Mouse (Mus musculus) cerebellum, adult 2 months (tissue): Measurements from ENCODE around the gene Adra1b. TPM values are rescaled to one million over a fixed set of nuclear protein-coding genes. Genes with fewer than 3 reads are reported as not detected.

ENCODE experiments used
- DNase-seq, 2 experiments: peaks; one replicate each; pipeline ENCODE4 v3.0.0; 2021
- H3K27ac ChIP-seq: fragments of 200-500 bp; 2 replicates; pipeline ENCODE4 v1.5.1; 2012; ENCODE audit warnings: low read length, control low read depth, inconsistent platforms; ENCODE audit not compliant: insufficient read depth
- H3K27me3 ChIP-seq: fragments of 200-500 bp; 2 replicates; pipeline ENCODE4 v1.6.1; 2012; ENCODE audit warnings: inconsistent platforms, mild to moderate bottlenecking, low read length, moderate library complexity; ENCODE audit not compliant: control insufficient read depth, insufficient read depth
- H3K4me1 ChIP-seq: fragments of 200-500 bp; 2 replicates; pipeline ENCODE4 v1.6.1; 2011; ENCODE audit warnings: low read length; ENCODE audit not compliant: control insufficient read depth, insufficient read depth
- H3K4me3 ChIP-seq: fragments of 200-500 bp; replicated peaks from 2 replicates; pipeline ENCODE3; 2011; ENCODE audit warnings: mild to moderate bottlenecking, low read depth, low read length, control low read depth; ENCODE audit not compliant: insufficient read depth
- CTCF ChIP-seq: fragments of 200-500 bp; IDR thresholded peaks from 2 replicates; pipeline ENCODE4 v1.5.1; 2011; ENCODE audit warnings: low read depth, mild to moderate bottlenecking, control low read depth, low read length, moderate library complexity, borderline replicate concordance; ENCODE audit not compliant: insufficient read depth
- POLR2A ChIP-seq: fragments of 200-500 bp; IDR thresholded peaks from 2 replicates; pipeline ENCODE4 v1.6.1; 2011; ENCODE audit warnings: low read length, control low read depth, borderline replicate concordance; ENCODE audit not compliant: insufficient read depth
- WGBS: fragments of 180-500 bp; shearing (Covaris S2); methylation state at CpG from one replicate; pipeline ENCODE4 v1.1.7; 2018; 5-methylcytosine and 5-hydroxymethylcytosine counted together
- polyA plus RNA-seq: library from polyadenylated mRNA; depleted of rRNA; stranded (reverse); fragments of >200 nt; gene quantifications from 2 replicates; pipeline ENCODE4 v1.2.3, GENCODE M21; 2012

The Adra1b gene
- polyA plus RNA-seq, 1 experiment = 10.4 TPM

DNA sequence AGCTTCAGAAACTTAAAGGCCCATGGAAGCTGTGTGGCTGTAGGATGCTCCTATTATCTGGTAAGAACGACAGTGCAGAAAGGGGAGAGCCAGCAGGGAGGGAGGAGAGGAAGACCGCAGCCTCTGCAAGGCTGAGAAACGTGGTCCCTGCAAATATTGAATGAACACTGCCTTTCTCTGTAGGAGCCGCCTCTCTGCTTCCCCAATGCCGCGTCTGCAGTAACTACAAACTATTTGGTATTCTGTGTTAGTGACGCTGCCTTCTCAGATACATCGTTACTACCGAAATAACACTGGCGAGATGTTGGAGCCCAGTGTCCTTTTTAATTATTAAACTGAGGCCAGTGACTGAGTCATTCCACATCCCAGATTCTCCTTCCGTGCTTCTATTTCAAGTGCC lies 66.5 kb downstream of the Adra1b start:
- H3K27me3 ChIP-seq = no peaks in the 10 kb centered on the region; the same call in 1 of the 2 replicates
- WGBS = 62% methylated on average over 11 of the region's 11 CpGs
- no peak overlapping the region for H3K27ac ChIP-seq
- DNase-seq = no peak
- H3K4me3 ChIP-seq = no peak overlapping the region
- TF ChIP-seq CTCF (no peak), POLR2A (no peak)
- H3K4me1 ChIP-seq = no peaks in the 10 kb centered on the region

- H3K27me3 ChIP-seq = no peaks in the 10 kb centered on the region; the same call in 1 of the 2 replicates
- no peaks in the 10 kb centered on the region for H3K4me1 ChIP-seq
- WGBS = 36% methylated on average over 4 of the region's 4 CpGs
- no peak overlapping the region for H3K27ac ChIP-seq
- no peak overlapping the region for H3K4me3 ChIP-seq
- TF ChIP-seq POLR2A = no peak
- TF ChIP-seq CTCF = no peak
- DNase-seq = peak in 1 of 2 experiments; percentile 4
Measured at GRCm38 (mm10) chr11:43831530-43831929, 69.5 kb downstream of the Adra1b start.

GRCm38 (mm10) chr11:43826769-43827168 lies 74.2 kb downstream of the Adra1b start:
- 93% methylated on average over 4 of the region's 4 CpGs for WGBS
- Histone ChIP-seq H3K4me1 (no peaks in the 10 kb centered on the region), H3K27me3 (no peaks in the 10 kb centered on the region), H3K4me3 (no peak overlapping the region), H3K27ac (no peak overlapping the region)
- no peak for DNase-seq
- TF ChIP-seq POLR2A (no peak), CTCF (no peak)

- TF ChIP-seq POLR2A (no peak), CTCF (no peak)
- DNase-seq = no peak
- H3K4me1 ChIP-seq = no peaks in the 10 kb centered on the region
- H3K4me3 ChIP-seq = no peak overlapping the region
- H3K27ac ChIP-seq = no peak overlapping the region
- 64% methylated on average over 5 of the region's 5 CpGs for WGBS
- H3K27me3 ChIP-seq = no peaks in the 10 kb centered on the region
Measured at GRCm38 (mm10) chr11:43823349-43823748, 77.7 kb downstream of the Adra1b start.

DNA sequence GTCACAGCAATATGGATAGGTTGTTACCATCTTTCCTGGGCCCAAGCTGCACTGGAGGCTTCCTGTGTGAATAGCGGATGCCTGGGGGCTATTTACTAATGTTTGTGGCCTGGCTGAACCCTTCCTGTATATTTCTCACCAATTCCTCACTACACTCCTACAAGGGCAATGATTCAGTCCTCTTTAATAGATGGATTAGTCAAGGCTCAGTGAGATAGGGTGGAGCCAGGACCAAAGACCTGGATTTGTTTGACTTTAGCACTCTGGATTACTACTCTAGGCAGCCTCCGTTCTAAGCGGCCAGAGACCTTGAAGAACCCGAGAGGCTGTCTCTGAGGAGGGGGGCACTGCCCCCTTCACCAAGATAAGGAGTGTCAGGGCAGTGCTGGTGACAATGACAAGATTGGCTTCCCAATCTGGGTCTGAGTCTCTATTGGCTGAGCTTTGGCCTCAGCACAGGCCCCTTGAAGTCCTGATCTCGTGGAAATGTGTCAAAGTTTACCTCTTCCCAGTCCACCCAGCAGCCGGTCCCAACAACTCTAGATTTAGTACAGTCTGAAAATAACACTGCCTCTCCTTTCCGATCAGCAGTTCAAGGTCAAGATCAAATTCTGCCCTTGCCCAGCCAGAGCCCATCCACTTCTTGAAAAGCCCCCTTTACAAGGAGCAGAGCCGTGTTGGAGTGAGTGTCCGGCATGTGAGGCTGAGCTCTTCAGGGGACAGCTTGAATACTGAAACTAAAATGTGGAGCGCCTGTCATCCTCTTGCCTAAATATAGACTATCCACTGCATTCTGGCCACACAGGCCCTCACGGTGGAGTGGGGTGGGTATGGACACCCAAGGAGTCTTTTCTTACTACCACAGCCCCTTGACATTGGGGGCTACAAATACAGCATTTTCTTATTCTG lies 80.2 kb downstream of the Adra1b start:
- TF ChIP-seq POLR2A = no peak
- no peak for TF ChIP-seq CTCF
- DNase-seq = no peak
- H3K4me1 ChIP-seq = no peaks in the 10 kb centered on the region
- H3K27me3 ChIP-seq = no peaks in the 10 kb centered on the region
- no peak overlapping the region for H3K4me3 ChIP-seq
- WGBS = 86% methylated on average over 11 of the region's 11 CpGs
- H3K27ac ChIP-seq = no peak overlapping the region

DNA sequence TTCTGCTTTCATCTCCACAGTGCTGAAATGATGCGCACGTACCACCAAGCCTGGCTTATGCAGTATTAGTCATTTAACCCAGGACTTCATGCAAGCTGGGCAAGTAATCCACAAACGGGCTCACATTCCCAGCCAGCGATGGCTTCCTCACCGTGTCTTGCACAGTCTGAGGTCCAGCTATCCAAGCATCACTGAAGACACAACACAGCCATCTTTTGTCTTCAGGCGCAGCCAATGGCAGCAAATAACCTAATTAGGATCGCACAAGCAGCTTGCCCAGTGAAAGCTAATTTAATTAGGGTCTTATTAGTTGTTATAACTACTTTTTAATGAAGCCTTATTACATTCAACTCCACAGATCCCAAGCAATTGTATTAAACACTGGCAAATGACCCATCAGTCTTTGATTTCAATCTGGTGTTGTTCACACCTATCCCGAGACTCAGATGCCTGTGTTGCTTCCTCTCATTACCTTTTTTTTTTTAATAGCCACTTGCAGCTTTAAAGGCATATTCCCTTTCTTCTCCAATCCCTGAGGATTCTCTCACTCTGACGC lies 83.6 kb downstream of the Adra1b start:
- Histone ChIP-seq H3K27me3 (no peaks in the 10 kb centered on the region), H3K4me1 (no peaks in the 10 kb centered on the region), H3K4me3 (no peak overlapping the region), H3K27ac (no peak overlapping the region)
- TF ChIP-seq POLR2A (no peak), CTCF (no peak)
- no peak for DNase-seq
- WGBS = 75% methylated on average over 9 of the region's 9 CpGs

- 45% methylated on average over 5 of the region's 5 CpGs for WGBS
- Histone ChIP-seq H3K4me3 (no peak overlapping the region), H3K4me1 (no peaks in the 10 kb centered on the region), H3K27ac (no peak overlapping the region), H3K27me3 (no peaks in the 10 kb centered on the region)
- TF ChIP-seq CTCF = no peak
- TF ChIP-seq POLR2A = no peak
- DNase-seq = no peak
Measured at GRCm38 (mm10) chr11:43812535-43812934, 88.5 kb downstream of the Adra1b start.

DNA sequence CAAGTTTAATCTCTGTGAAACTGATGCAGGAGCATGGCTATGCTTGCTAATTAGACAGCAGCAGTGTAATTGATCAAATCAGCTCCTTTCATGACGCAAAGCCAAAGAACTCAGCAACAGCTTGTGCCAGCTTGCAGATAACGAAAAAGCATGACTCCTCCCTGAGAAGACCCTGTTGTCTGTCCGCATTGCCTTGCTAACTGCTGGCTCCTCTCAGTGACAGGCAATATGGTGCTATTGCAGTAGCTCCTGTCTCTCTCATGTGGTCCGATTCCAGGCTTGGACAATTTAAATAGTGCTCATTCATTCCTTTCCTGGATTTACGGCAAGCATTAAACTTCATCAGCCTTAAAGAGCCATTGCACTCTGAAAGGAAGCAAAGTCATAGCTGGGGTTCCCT lies 93.3 kb downstream of the Adra1b start:
- no peaks in the 10 kb centered on the region for H3K4me1 ChIP-seq
- no peaks in the 10 kb centered on the region for H3K27me3 ChIP-seq
- 44% methylated on average over 5 of the region's 5 CpGs for WGBS
- no peak for TF ChIP-seq CTCF
- no peak for DNase-seq
- no peak overlapping the region for H3K27ac ChIP-seq
- no peak overlapping the region for H3K4me3 ChIP-seq
